Mouse (Mus musculus) E14TG2a.4 (cell line): ENCODE results near the gene Ttll3.

Experiments
- H3K27me3 ChIP-seq: 2 replicates; pipeline ENCODE4 v1.6.1; 2014; ENCODE audit warnings: low read length, control low read depth; ENCODE audit not compliant: insufficient read depth
- H3K36me3 ChIP-seq: 2 replicates; pipeline ENCODE4 v1.6.1; 2014; ENCODE audit warnings: low read length, control low read depth; ENCODE audit not compliant: insufficient read depth
- H3K4me1 ChIP-seq: replicated peaks from 2 replicates; pipeline ENCODE4 v1.6.1; 2014; ENCODE audit warnings: low read depth, low read length, control low read depth
- H3K4me3 ChIP-seq: replicated peaks from 2 replicates; pipeline ENCODE4 v1.5.1; 2014; ENCODE audit warnings: mild to moderate bottlenecking, low read length
- H3K9me3 ChIP-seq: 2 replicates; pipeline ENCODE4 v1.6.1; 2014; ENCODE audit warnings: low read length, control low read depth
- CTCF ChIP-seq: conservative IDR thresholded peaks from 2 replicates; pipeline ENCODE4 v1.5.1; 2014; ENCODE audit warnings: low read length
- NANOG ChIP-seq: IDR thresholded peaks from 2 replicates; pipeline ENCODE4 v1.6.1; 2014; ENCODE audit warnings: borderline replicate concordance, low read length, mixed read lengths
- POU5F1 ChIP-seq: IDR thresholded peaks from 2 replicates; pipeline ENCODE4 v1.6.1; 2014; ENCODE audit warnings: low read length, borderline replicate concordance

Gene Ttll3

DNA sequence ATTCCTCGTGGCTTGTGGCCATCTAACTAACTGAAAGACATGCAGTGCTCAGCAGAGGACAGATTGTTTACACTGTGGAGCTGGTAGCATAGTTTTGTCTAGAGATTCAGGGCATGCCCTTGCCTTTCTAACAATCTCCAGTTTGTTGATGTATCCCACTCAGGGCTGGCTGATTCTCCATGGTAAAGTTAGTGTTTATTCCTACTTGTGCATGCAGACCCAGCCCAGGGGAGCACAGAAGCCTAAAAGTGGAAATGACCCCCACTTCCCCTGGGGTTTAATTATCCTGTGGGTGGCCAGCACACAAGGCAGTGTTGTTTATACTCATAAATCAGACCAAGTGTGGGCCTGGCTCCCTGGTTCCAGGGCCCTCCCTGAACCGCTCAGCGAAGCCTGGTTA lies 3.0 kb upstream of the Ttll3 start:
- H3K27me3 ChIP-seq, result no peaks in the 10 kb centered on the region

DNA sequence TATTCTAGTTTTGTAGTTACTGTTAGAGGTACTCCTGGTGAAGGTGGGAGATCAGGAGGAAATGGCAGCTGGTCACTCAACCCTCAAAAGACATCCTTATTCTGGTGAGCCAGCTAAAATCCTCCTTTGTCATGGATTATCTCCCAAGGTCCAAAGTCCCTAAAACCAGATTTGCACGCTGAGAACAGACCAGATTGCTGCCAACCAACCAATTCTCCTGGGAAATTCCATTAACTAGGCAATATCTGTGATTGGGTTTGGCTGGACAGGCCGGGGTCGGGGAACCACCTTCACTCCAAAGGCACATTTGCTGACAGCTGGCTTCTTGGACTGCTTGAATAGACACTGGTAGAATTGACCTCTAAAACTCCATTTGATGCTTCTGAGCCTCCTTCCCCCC lies 1.7 kb downstream of the Ttll3 start:
- H3K36me3 ChIP-seq, result peaks cover 67% of the 10 kb centered on the region
- H3K9me3 ChIP-seq, result no peaks in the 10 kb centered on the region
- peaks cover 84% of the 10 kb centered on the region for H3K4me1 ChIP-seq
- TF ChIP-seq POU5F1 (no peak), NANOG (no peak), CTCF (no peak)
- no peak overlapping the region for H3K4me3 ChIP-seq
- H3K27me3 ChIP-seq, result 0 out of 2 replicates have a peak, but pooled peaks cover 5% of the 10 kb centered on the region

More for the DNA sequence above, 3.0 kb upstream of the Ttll3 start:
- Histone ChIP-seq H3K36me3 (peaks cover 100% of the 10 kb centered on the region), H3K9me3 (no peaks in the 10 kb centered on the region), H3K4me1 (peaks cover 73% of the 10 kb centered on the region), H3K4me3 (no peak overlapping the region)
- TF ChIP-seq POU5F1, result no peak
- no peak for TF ChIP-seq NANOG
- TF ChIP-seq CTCF, result no peak

DNA sequence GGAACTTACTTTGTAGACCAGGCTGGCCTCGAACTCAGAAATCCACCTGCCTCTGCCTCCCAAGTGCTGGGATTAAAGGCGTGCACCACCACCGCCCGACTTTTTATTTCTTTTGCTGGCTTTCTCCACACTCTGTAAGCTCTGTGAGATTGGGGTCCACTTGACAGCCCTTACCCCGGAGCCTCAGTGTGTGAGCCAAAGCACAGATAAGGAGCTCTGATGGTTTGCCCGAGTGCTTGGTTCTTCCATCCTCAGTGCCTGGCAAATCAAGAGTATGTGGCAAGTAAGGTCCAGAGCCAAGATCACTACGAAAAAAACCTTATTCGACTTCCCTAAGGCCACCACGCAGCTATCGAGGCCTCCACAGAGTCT lies 2.9 kb downstream of the Ttll3 start:
- TF ChIP-seq CTCF, result no peak
- no peak for TF ChIP-seq NANOG
- no peak for TF ChIP-seq POU5F1

DNA sequence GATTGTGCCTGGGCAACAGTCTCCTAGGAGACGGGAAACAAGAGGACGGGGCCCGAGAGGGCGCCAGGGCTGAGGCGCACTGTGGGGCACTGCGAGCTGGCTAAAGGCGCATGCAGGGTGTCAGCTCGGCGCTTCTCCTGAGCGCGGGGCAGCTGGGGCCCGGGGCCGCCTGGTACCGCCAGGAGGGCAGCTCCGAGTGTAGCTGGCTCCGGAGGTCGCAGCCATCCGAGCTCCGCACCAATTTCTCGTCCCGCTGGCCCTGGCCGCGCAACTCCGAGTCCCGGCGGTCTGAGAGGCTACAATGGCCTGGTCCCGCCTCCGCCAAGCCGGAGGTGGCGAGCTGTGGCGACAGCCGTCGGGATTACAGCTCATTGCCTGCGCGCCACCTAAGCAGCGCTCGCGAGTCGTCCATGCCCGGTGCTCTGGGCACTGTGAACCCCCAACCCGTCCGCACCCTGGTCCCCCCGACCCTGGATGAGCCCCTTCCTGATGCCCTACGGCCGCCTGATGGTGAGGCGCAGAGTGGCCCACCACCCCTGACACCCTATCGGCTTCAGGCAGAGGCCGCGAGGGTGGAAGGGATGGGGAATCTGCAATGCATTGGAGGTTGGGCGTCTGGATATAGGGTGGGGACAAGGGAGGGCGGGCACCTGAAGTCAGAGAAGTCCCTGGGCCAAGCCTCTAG lies 3.5 kb downstream of the Ttll3 start:
- Histone ChIP-seq H3K9me3 (no peaks in the 10 kb centered on the region), H3K36me3 (peaks cover 49% of the 10 kb centered on the region), H3K27me3 (0 out of 2 replicates have a peak, but pooled peaks cover 5% of the 10 kb centered on the region), H3K4me1 (peaks cover 93% of the 10 kb centered on the region), H3K4me3 (peak overlapping the region; percentile 85)
- TF ChIP-seq POU5F1 (no peak), NANOG (no peak), CTCF (no peak)

More for the DNA sequence above, 2.9 kb downstream of the Ttll3 start:
- Histone ChIP-seq H3K36me3 (peaks cover 55% of the 10 kb centered on the region), H3K9me3 (no peaks in the 10 kb centered on the region), H3K4me3 (peak overlapping the region; percentile 85), H3K27me3 (0 out of 2 replicates have a peak, but pooled peaks cover 5% of the 10 kb centered on the region), H3K4me1 (peaks cover 93% of the 10 kb centered on the region)

DNA sequence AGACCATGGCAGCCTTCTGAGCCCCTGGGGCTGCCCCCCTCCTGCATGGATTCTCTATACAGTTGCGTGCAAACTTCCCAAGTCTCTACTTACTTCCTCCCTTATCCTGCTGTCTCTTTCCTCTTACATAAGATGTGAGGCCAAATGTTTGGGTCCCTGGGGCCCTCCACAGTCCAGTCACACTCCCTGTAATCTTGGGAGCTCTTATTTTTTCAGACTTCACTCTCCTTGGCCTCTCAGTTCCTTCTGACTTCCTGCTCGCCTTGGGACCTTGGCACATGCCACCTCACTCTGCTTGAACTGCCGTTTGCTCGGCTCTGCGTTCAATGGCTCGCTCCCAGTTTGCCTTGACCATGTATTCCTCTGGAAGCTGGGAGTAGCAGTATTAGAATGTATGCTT lies 4.9 kb downstream of the Ttll3 start:
- peaks cover 93% of the 10 kb centered on the region for H3K4me1 ChIP-seq
- no peak for TF ChIP-seq CTCF
- no peak for TF ChIP-seq NANOG
- TF ChIP-seq POU5F1, result no peak
- H3K4me3 ChIP-seq, result no peak overlapping the region
- H3K9me3 ChIP-seq, result no peaks in the 10 kb centered on the region
- 0 out of 2 replicates have a peak, but pooled peaks cover 5% of the 10 kb centered on the region for H3K27me3 ChIP-seq
- H3K36me3 ChIP-seq, result peaks cover 39% of the 10 kb centered on the region

DNA sequence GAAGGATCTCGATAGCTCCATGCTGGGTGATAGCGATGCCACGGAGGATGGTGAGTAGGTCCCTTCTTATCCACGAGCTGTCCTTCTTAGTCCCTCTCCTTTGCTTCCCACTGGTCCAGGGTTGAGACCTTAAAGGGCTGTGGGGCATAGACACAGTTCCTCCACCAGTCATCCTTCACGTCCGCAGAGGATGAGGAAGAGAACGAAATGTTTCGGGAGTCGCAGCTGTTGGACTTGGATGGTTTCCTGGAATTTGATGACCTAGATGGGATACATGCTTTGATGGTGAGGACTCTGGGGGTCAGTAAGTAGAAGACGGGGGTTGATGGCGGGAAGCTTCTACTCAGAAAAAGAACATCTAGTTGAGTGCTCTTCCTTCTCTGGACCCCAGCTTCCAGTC lies 5.8 kb downstream of the Ttll3 start:
- peaks cover 86% of the 10 kb centered on the region for H3K4me1 ChIP-seq
- H3K36me3 ChIP-seq, result peaks cover 33% of the 10 kb centered on the region
- no peak for TF ChIP-seq POU5F1
- no peak for TF ChIP-seq CTCF
- no peak for TF ChIP-seq NANOG
- no peaks in the 10 kb centered on the region for H3K9me3 ChIP-seq
- H3K4me3 ChIP-seq, result no peak overlapping the region
- H3K27me3 ChIP-seq, result 0 out of 2 replicates have a peak, but pooled peaks cover 5% of the 10 kb centered on the region

DNA sequence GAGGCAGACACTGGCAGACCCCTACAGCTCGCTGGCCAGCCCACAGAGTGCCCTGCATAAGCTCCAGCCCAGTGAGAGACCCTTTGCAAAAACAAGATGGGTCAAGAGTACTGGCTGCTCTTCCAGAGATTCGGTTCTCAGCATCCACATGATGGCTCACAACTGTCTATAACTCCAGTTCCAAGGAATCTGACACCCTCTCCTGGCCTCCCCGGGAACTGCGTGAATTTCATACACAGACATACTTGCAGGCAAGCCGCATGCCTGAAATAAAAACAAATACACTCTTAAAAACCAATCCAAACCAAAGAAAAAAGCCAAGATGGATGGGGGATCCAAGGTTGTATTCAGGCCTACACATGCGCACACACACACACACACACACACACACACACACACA lies 6.4 kb downstream of the Ttll3 start:
- Histone ChIP-seq H3K9me3 (no peaks in the 10 kb centered on the region), H3K4me3 (no peak overlapping the region), H3K27me3 (0 out of 2 replicates have a peak, but pooled peaks cover 5% of the 10 kb centered on the region), H3K36me3 (peaks cover 31% of the 10 kb centered on the region), H3K4me1 (peaks cover 88% of the 10 kb centered on the region)
- TF ChIP-seq NANOG (no peak), POU5F1 (no peak), CTCF (peak; percentile 43)

DNA sequence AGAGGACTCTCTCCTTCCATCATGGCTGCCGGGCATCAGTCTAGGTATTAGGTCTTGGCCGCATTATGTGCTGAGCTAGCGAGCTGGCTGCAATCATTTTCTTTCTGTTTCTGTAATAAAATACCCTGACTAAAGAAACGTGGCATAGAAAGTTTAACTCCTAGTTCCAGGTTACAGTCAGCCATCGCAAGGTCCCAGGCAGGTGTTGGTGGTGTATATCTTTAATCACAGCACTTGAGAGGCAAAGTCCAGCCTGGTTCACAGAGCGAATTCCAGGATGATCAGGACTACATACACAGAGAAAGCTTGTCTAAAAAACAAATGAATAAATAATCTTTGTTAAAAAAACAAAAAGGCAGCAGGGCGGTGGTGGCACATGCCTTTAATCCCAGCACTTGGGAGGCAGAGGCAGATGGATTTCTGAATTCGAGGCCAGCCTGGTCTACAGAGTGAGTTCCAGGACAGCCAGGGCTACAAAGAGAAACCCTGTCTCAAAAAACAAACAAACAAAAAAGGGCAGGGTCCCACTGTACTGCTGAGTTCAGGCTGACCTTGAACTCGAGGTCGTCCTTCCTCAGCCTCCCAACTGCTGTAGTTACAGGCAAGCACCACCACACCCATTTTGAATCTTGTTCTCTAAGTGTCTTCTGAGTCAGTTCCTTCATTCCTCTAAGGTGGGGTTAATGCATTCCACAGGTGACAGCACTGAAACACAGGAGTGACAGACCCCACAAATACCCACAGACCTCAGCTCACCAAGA lies 7.4 kb downstream of the Ttll3 start:
- no peak for TF ChIP-seq NANOG
- TF ChIP-seq POU5F1, result no peak
- TF ChIP-seq CTCF, result no peak

More for the DNA sequence above, 7.4 kb downstream of the Ttll3 start:
- Histone ChIP-seq H3K9me3 (no peaks in the 10 kb centered on the region), H3K27me3 (0 out of 2 replicates have a peak, but pooled peaks cover 5% of the 10 kb centered on the region), H3K4me1 (peaks cover 90% of the 10 kb centered on the region), H3K4me3 (no peak overlapping the region), H3K36me3 (peaks cover 21% of the 10 kb centered on the region)
